Mouse (Mus musculus): ENCODE measurements around the gene Umad1. TPM values are rescaled to one million over a fixed set of nuclear protein-coding genes. Genes with fewer than 3 reads are reported as not detected.
A peak's percentile ranks its signal among the peaks of the same experiment; 100 is the strongest.

The Umad1 gene
- total and polyA plus RNA-seq, 3 experiments, result 7.6 to 17.5 (median 10.0) TPM

DNA sequence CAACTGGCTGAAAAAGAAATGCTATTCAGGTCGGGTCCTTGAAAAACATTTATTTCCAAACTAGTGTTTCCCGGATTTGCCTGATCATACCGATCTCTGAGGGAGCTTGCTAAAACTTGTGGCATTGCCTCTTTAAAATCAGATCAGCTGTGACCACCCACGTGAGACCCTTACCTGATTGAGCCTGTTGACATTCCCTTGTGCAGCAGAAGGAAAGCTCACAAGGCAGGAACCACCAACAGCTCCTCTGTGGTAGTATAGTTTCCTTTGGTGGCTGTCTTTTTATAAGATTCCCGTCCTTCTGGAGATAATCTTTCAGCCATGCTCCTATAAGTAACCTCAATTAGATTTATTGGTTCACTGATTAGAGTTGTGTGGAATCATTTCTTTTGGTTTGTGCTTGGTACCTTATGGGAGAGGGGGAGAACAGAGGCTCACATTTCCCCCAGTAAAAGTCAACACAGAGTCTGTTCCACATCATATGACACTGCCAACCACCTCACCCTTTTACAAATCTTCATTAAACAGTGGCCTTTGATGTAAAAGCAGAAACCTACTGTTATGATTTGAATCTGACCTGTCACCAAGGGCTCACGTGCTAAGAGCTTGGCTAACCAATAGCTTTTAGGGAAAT is 238.3 kb downstream of the Umad1 start:
- Histone ChIP-seq H3K27ac (ENCODE audit: insufficient read depth, low read depth) (no peak overlapping the region), H3K27me3 (replicated peaks) (no peaks in the 10 kb centered on the region), H3K36me3 (replicated peaks in 1 of 2; ENCODE audit: control insufficient read depth in 1 of 2, insufficient read depth in 1 of 2, low read length in 1 of 2) (no peaks in the 10 kb centered on the region), H3K4me1 (ENCODE audit: control insufficient read depth in 1 of 2, insufficient read depth in 2 of 2) (peaks cover 7 to 62% of the 10 kb centered on the region in 2 experiments), H3K9ac (ENCODE audit: insufficient read depth, low read depth) (no peak overlapping the region), H3K4me2 (ENCODE audit: insufficient read depth, low read depth, poor library complexity, severe bottlenecking) (no peak overlapping the region), H3K9me3 (replicated peaks; ENCODE audit: low read length) (peaks cover 5% of the 10 kb centered on the region), H3K79me2 (replicated peaks; ENCODE audit: control insufficient read depth, extremely low read depth, insufficient read depth, poor library complexity, severe bottlenecking) (no peaks in the 10 kb centered on the region), H3K4me3 (replicated peaks in 1 of 3; ENCODE audit: low read depth in 2 of 3, low read length in 2 of 3, poor library complexity in 1 of 3) (no peak overlapping the region)
- dilution Hi-C loops (cut with MboI; ENCODE audit: extremely low pct_ligation_motif_present, extremely low pct_unique_long_range_greater_than_20kb, low sequenced_read_pairs) (no loop called here), in situ Hi-C loops (cut with MboI; ENCODE audit: low pct_ligation_motif_present, low pct_unique_long_range_greater_than_20kb, low sequenced_read_pairs) (loop anchor here (10.0 kb wide), 1 partner anchor 203 kb away; no protein-coding TSS in a partner anchor)
- no peak for TF ChIP-seq MEF2A (IDR thresholded peaks at IDR 0.05; ENCODE audit: borderline replicate concordance, low read depth, low read length)
- no peak for DNase-seq (ENCODE audit: extremely low read depth)

DNA sequence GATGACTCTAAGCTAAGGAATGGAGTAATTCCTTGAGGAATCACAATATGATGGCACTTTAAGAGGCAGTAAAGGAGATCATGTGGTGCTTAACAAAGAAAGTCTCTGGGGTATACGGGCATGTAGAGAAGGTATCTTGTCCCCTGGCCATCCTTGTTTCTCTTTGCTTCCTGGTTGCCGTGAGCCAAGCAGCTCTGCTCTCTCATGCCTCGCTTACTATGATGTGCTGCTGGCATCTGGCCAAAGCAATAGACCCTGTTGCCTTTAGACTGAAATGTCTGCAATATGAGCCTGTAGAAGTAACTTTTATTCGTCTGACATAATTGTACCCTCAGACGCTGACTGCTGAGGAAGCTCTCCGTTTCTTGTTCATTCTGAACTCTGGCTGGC is 238.8 kb downstream of the Umad1 start:
- H3K4me2 ChIP-seq (ENCODE audit: insufficient read depth, low read depth, poor library complexity, severe bottlenecking), result no peak overlapping the region
- no peak for DNase-seq (ENCODE audit: extremely low read depth)
- no peak overlapping the region for H3K27ac ChIP-seq (ENCODE audit: insufficient read depth, low read depth)
- H3K36me3 ChIP-seq (replicated peaks in 1 of 2; ENCODE audit: control insufficient read depth in 1 of 2, insufficient read depth in 1 of 2, low read length in 1 of 2), result no peaks in the 10 kb centered on the region
- no peak overlapping the region for H3K9ac ChIP-seq (ENCODE audit: insufficient read depth, low read depth)
- dilution Hi-C loops (cut with MboI; ENCODE audit: extremely low pct_ligation_motif_present, extremely low pct_unique_long_range_greater_than_20kb, low sequenced_read_pairs), result no loop called here
- no peak overlapping the region for H3K4me3 ChIP-seq (replicated peaks in 1 of 3; ENCODE audit: low read depth in 2 of 3, low read length in 2 of 3, poor library complexity in 1 of 3)
- peaks cover 7 to 67% of the 10 kb centered on the region in 2 experiments for H3K4me1 ChIP-seq (ENCODE audit: control insufficient read depth in 1 of 2, insufficient read depth in 2 of 2)
- in situ Hi-C loops (cut with MboI; ENCODE audit: low pct_ligation_motif_present, low pct_unique_long_range_greater_than_20kb, low sequenced_read_pairs), result loop anchor here (10.0 kb wide), 1 partner anchor 203 kb away; no protein-coding TSS in a partner anchor
- H3K27me3 ChIP-seq (replicated peaks), result no peaks in the 10 kb centered on the region
- peaks cover 5% of the 10 kb centered on the region for H3K9me3 ChIP-seq (replicated peaks; ENCODE audit: low read length)
- no peaks in the 10 kb centered on the region for H3K79me2 ChIP-seq (replicated peaks; ENCODE audit: control insufficient read depth, extremely low read depth, insufficient read depth, poor library complexity, severe bottlenecking)
- TF ChIP-seq GABPA (IDR thresholded peaks at IDR 0.05; ENCODE audit: insufficient replicate concordance, low read depth, low read length) (no peak), UBTF (IDR thresholded peaks at IDR 0.05; ENCODE audit: low read depth, low read length) (no peak), PAX5 (IDR thresholded peaks at IDR 0.05; ENCODE audit: low read length) (no peak), ETS1 (conservative IDR thresholded peaks at IDR 0.05; ENCODE audit: low read depth, low read length) (no peak), MEF2A (IDR thresholded peaks at IDR 0.05; ENCODE audit: borderline replicate concordance, low read depth, low read length) (no peak), RCOR1 (conservative IDR thresholded peaks at IDR 0.05; ENCODE audit: low read depth, low read length) (no peak)

DNA sequence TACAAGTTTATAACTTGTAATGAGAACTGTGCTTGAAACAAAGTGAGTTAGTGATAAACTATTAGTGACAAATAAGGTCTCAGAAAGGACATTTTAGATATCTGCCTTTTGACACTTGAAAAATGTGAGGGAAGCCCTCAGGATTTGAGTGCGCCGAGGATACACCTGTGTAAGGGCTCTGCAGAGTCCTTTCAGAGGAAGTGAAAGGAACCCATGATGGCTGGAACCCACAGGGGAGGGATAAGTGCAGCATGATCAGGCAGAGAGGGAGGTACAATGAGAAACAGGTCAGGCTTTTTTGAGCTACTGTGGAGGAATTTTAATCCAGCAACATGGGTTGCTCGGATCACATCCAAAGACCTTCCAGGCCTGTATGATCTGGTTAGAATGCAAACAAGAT is 239.9 kb downstream of the Umad1 start:
- Histone ChIP-seq H3K9me3 (replicated peaks; ENCODE audit: low read length) (peaks cover 5% of the 10 kb centered on the region), H3K9ac (ENCODE audit: insufficient read depth, low read depth) (no peak overlapping the region), H3K36me3 (replicated peaks in 1 of 2; ENCODE audit: control insufficient read depth in 1 of 2, insufficient read depth in 1 of 2, low read length in 1 of 2) (no peaks in the 10 kb centered on the region), H3K4me2 (ENCODE audit: insufficient read depth, low read depth, poor library complexity, severe bottlenecking) (0 out of 2 replicates have a peak overlapping the region, but pooled peaks have one; percentile 19), H3K4me1 (ENCODE audit: control insufficient read depth in 1 of 2, insufficient read depth in 2 of 2) (peaks cover 7 to 74% of the 10 kb centered on the region in 2 experiments), H3K27ac (ENCODE audit: insufficient read depth, low read depth) (no peak overlapping the region), H3K79me2 (replicated peaks; ENCODE audit: control insufficient read depth, extremely low read depth, insufficient read depth, poor library complexity, severe bottlenecking) (no peaks in the 10 kb centered on the region), H3K4me3 (replicated peaks in 1 of 3; ENCODE audit: low read depth in 2 of 3, low read length in 2 of 3, poor library complexity in 1 of 3) (no peak overlapping the region), H3K27me3 (replicated peaks) (no peaks in the 10 kb centered on the region)
- in situ Hi-C loops (cut with MboI; ENCODE audit: low pct_ligation_motif_present, low pct_unique_long_range_greater_than_20kb, low sequenced_read_pairs), result loop anchor here (10.0 kb wide), 1 partner anchor 204 kb away; no protein-coding TSS in a partner anchor
- peak; percentile 58 for DNase-seq (ENCODE audit: extremely low read depth)
- dilution Hi-C loops (cut with MboI; ENCODE audit: extremely low pct_ligation_motif_present, extremely low pct_unique_long_range_greater_than_20kb, low sequenced_read_pairs), result no loop called here
- TF ChIP-seq RAD21 (IDR thresholded peaks at IDR 0.05; ENCODE audit: low read depth, low read length) (no peak), RCOR1 (conservative IDR thresholded peaks at IDR 0.05; ENCODE audit: low read depth, low read length) (no peak), IRF4 (IDR thresholded peaks at IDR 0.05; ENCODE audit: low read depth, low read length) (peak; percentile 70), TBP (conservative IDR thresholded peaks at IDR 0.05; ENCODE audit: low read depth, low read length) (no peak), JUN (IDR thresholded peaks at IDR 0.05; ENCODE audit: insufficient read depth, low read depth, low read length) (no peak), MXI1 (IDR thresholded peaks at IDR 0.05; ENCODE audit: low read depth, low read length) (no peak), POLR2A (IDR thresholded peaks at IDR 0.05; ENCODE audit: low read depth, low read length) (no peak), USF2 (conservative IDR thresholded peaks at IDR 0.05; ENCODE audit: low read depth, low read length) (no peak), USF1 (IDR thresholded peaks at IDR 0.05; ENCODE audit: low read depth, low read length) (no peak), ELF1 (IDR thresholded peaks at IDR 0.05; ENCODE audit: low read depth, low read length) (no peak), MYC (IDR thresholded peaks at IDR 0.05; ENCODE audit: low read depth, low read length) (peak; percentile 62; the same call in 1 of the 2 replicates), ZC3H11A (IDR thresholded peaks at IDR 0.05; ENCODE audit: low read depth, low read length) (no peak), GABPA (IDR thresholded peaks at IDR 0.05; ENCODE audit: insufficient replicate concordance, low read depth, low read length) (no peak), ETS1 (conservative IDR thresholded peaks at IDR 0.05; ENCODE audit: low read depth, low read length) (peak; percentile 27; the same call in 1 of the 2 replicates), EP300 (IDR thresholded peaks at IDR 0.05; ENCODE audit: low read length) (peak; percentile 80; the same call in 1 of the 2 replicates), CHD2 (IDR thresholded peaks at IDR 0.05; ENCODE audit: low read length) (peak; percentile 65; the same call in 1 of the 2 replicates), KAT2A (IDR thresholded peaks at IDR 0.05; ENCODE audit: insufficient replicate concordance, low read length) (no peak), TCF12 (IDR thresholded peaks at IDR 0.05; ENCODE audit: low read depth, low read length) (peak; percentile 36; the same call in 1 of the 2 replicates), CTCF (conservative IDR thresholded peaks at IDR 0.05 in 1 of 2, IDR thresholded peaks at IDR 0.05 in 1 of 2; ENCODE audit: low read depth in 2 of 2, low read length in 2 of 2) (no peak), PAX5 (IDR thresholded peaks at IDR 0.05; ENCODE audit: low read length) (no peak), E2F4 (IDR thresholded peaks at IDR 0.05; ENCODE audit: insufficient replicate concordance, low read depth, low read length) (no peak)

Data from CH12.LX (cell line).